Comparison of ENCODE assay signal across 28 mouse cellular contexts in the genomic region with DNA sequence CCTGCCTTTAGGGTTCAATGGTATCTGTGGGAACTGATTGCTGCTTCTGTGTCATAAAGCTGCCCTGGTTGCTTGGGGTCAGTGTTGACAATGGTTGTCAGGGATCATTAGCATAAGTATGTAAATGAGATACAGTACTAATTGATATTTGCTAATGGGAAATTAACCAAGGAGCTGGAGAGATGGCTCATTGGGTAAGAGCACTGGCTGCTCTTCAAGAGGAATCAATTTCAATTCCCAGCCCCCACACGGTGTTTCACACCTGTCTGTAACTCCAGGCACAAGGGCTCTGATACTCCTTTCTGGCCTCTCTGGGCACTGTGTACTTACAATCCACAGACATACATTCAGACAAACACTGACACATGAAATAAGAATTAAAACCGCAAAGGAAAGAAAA.
A peak's percentile ranks its signal among the peaks of the same experiment; 100 is the strongest.
DNase-seq lines count a peak whose midpoint lies in the region; ATAC-seq lines count a peak whose summit lies in the region.
"Had no signal": no experiment of that assay in that cellular context is flagged by ENCODE, and none has a peak within 500 bp of the region (broad histone marks: within the 10 kb centered on the region; RNA-seq: fewer than 3 reads in every experiment).

No protein-coding gene starts in this region.

- H3K36me3 ChIP-seq in hindbrain, embryonic 12.5 days = no peaks in the 10 kb centered on the region
- H3K36me3 ChIP-seq in hindbrain, embryonic 10.5 days = no peaks in the 10 kb centered on the region
- H3K36me3 ChIP-seq in hindbrain, embryonic 15.5 days = no peaks in the 10 kb centered on the region
- no peaks in the 10 kb centered on the region for H3K36me3 ChIP-seq in hindbrain, embryonic 11.5 days (ENCODE audit: control insufficient read depth, insufficient read depth, low read length)
- H3K36me3 ChIP-seq: embryonic facial prominence, embryonic 12.5 days; embryonic facial prominence, embryonic 15.5 days; G1E; heart, embryonic 13.5 days; intestine, embryonic 15.5 days had no signal

- no peak overlapping the region for H3K4me2 ChIP-seq in hindbrain, embryonic 12.5 days (replicated peaks)
- no peak overlapping the region for H3K4me2 ChIP-seq in hindbrain, embryonic 15.5 days
- no peak overlapping the region for H3K4me2 ChIP-seq in hindbrain, embryonic 11.5 days (replicated peaks; ENCODE audit: low read depth, low read length)
- H3K4me2 ChIP-seq: embryonic facial prominence, embryonic 12.5 days; embryonic facial prominence, embryonic 15.5 days; heart, embryonic 13.5 days; intestine, embryonic 15.5 days had no signal

- H3K9ac ChIP-seq in hindbrain, embryonic 12.5 days = no peak overlapping the region
- H3K9ac ChIP-seq in hindbrain, embryonic 15.5 days = no peak overlapping the region
- H3K9ac ChIP-seq in hindbrain, embryonic 11.5 days (ENCODE audit: low read depth, low read length) = no peak overlapping the region
- H3K9ac ChIP-seq: embryonic facial prominence, embryonic 12.5 days; embryonic facial prominence, embryonic 15.5 days; forebrain, postnatal 0 days; heart, embryonic 13.5 days; intestine, embryonic 15.5 days had no signal

- no peak overlapping the region for H3K27ac ChIP-seq in hindbrain, embryonic 12.5 days
- H3K27ac ChIP-seq in hindbrain, embryonic 10.5 days = no peak overlapping the region
- no peak overlapping the region for H3K27ac ChIP-seq in hindbrain, embryonic 15.5 days (replicated peaks)
- no peak overlapping the region for H3K27ac ChIP-seq in hindbrain, embryonic 11.5 days (ENCODE audit: low read depth, low read length)
- H3K27ac ChIP-seq: embryonic facial prominence, embryonic 12.5 days; embryonic facial prominence, embryonic 15.5 days; gastrocnemius, adult 2 months; heart, embryonic 13.5 days; intestine, embryonic 15.5 days had no signal

- WGBS in hindbrain, embryonic 12.5 days = 86% methylated on average over 2 of the region's 2 CpGs
- 94% methylated on average over 2 of the region's 2 CpGs for WGBS in hindbrain, embryonic 10.5 days
- WGBS in hindbrain, embryonic 15.5 days = 73% methylated on average over 2 of the region's 2 CpGs
- 94% methylated on average over 2 of the region's 2 CpGs for WGBS in hindbrain, embryonic 11.5 days

- H3K4me3 ChIP-seq in hindbrain, embryonic 12.5 days = no peak overlapping the region
- H3K4me3 ChIP-seq in hindbrain, embryonic 10.5 days = no peak overlapping the region
- no peak overlapping the region for H3K4me3 ChIP-seq in hindbrain, embryonic 15.5 days
- no peak overlapping the region for H3K4me3 ChIP-seq in hindbrain, embryonic 11.5 days (ENCODE audit: low read depth, low read length)
- H3K4me3 ChIP-seq: embryonic facial prominence, embryonic 12.5 days; embryonic facial prominence, embryonic 15.5 days; gastrocnemius, adult 2 months; heart, embryonic 13.5 days; intestine, embryonic 15.5 days had no signal

- DNase-seq in hindbrain, embryonic 10.5 days (ENCODE audit: low spot score) = no peak
- no peak for DNase-seq in hindbrain, embryonic 11.5 days (ENCODE audit: low spot score)
- peak; percentile 79 for DNase-seq in retina, postnatal 1 day
- DNase-seq in retina, embryonic 14.5 days (ENCODE audit: low spot score) = no peak
- DNase-seq: adrenal gland, postnatal 10 days; adrenal gland, postnatal 36 days; B cell, adult 2 months; cerebellum, adult 11 months; cerebellum, adult 2 months; cerebellum, adult 9-11 months; cerebellum, postnatal 25 days; forebrain, postnatal 0 days; gastrocnemius, adult 2 months; gastrocnemius, postnatal 14 days; heart, adult 18-20 months; heart, postnatal 14 days; heart, postnatal 4 days; kidney, adult 11 months had no signal

- no peaks in the 10 kb centered on the region; the same call in 1 of the 2 replicates for H3K9me3 ChIP-seq in hindbrain, embryonic 12.5 days (replicated peaks)
- no peaks in the 10 kb centered on the region for H3K9me3 ChIP-seq in hindbrain, embryonic 10.5 days
- no peaks in the 10 kb centered on the region for H3K9me3 ChIP-seq in hindbrain, embryonic 15.5 days
- H3K9me3 ChIP-seq in hindbrain, embryonic 11.5 days (ENCODE audit: control insufficient read depth, low read length) = no peaks in the 10 kb centered on the region
- H3K9me3 ChIP-seq: embryonic facial prominence, embryonic 12.5 days; embryonic facial prominence, embryonic 15.5 days; G1E; intestine, embryonic 15.5 days had no signal

- no peaks in the 10 kb centered on the region for H3K27me3 ChIP-seq in hindbrain, embryonic 12.5 days
- no peaks in the 10 kb centered on the region for H3K27me3 ChIP-seq in hindbrain, embryonic 10.5 days (ENCODE audit: insufficient read depth, poor library complexity, severe bottlenecking)
- no peaks in the 10 kb centered on the region for H3K27me3 ChIP-seq in hindbrain, embryonic 15.5 days
- H3K27me3 ChIP-seq in hindbrain, embryonic 11.5 days (ENCODE audit: control insufficient read depth, insufficient read depth, low read length) = no peaks in the 10 kb centered on the region
- H3K27me3 ChIP-seq: CH12.LX; embryonic facial prominence, embryonic 12.5 days; embryonic facial prominence, embryonic 15.5 days; heart, embryonic 13.5 days; intestine, embryonic 15.5 days; Patski had no signal

- H3K4me1 ChIP-seq in hindbrain, embryonic 12.5 days = no peaks in the 10 kb centered on the region
- 0 out of 2 replicates have a peak, but pooled peaks cover 2% of the 10 kb centered on the region for H3K4me1 ChIP-seq in hindbrain, embryonic 10.5 days (replicated peaks)
- 0 out of 2 replicates have a peak, but pooled peaks cover 3% of the 10 kb centered on the region for H3K4me1 ChIP-seq in hindbrain, embryonic 15.5 days (replicated peaks)
- H3K4me1 ChIP-seq in hindbrain, embryonic 11.5 days (replicated peaks; ENCODE audit: control insufficient read depth, insufficient read depth, low read length) = no peaks in the 10 kb centered on the region
- H3K4me1 ChIP-seq: embryonic facial prominence, embryonic 12.5 days; intestine, embryonic 15.5 days had no signal

- peak; percentile 40; the same call in 1 of the 2 replicates for ATAC-seq in hindbrain, embryonic 12.5 days (ENCODE audit: low FRiP score)
- ATAC-seq in hindbrain, embryonic 15.5 days (ENCODE audit: low FRiP score, low read depth) = 0 out of 2 replicates have a peak, but pooled peaks have one; percentile 42
- ATAC-seq in hindbrain, embryonic 11.5 days (ENCODE audit: low FRiP score) = no peak
- ATAC-seq: forebrain, embryonic 14.5 days; forebrain, postnatal 0 days; Patski had no signal
